Mouse (Mus musculus) midbrain, embryonic 16.5 days (tissue): ENCODE measurements around the gene Coa6. TPM values are rescaled to one million over a fixed set of nuclear protein-coding genes. Genes with fewer than 3 reads are reported as not detected.
A peak's percentile ranks its signal among the peaks of the same experiment; 100 is the strongest.

Source experiments
- ATAC-seq: fragments of 200-750 bp; cut with Nextera tagmentation; 2 replicates; pipeline ENCODE4 v1.8.0; 2017; ENCODE audit warnings: moderate TSS enrichment
- H3K27ac ChIP-seq: fragments of 300-500 bp; sonication (generic); 2 replicates; pipeline ENCODE4 v1.5.1; 2014; ENCODE audit warnings: mild to moderate bottlenecking, low read length, mixed read lengths
- H3K27me3 ChIP-seq: fragments of 300-500 bp; sonication (generic); 2 replicates; pipeline ENCODE4 v1.6.1; 2014; ENCODE audit warnings: low read depth, low read length, mixed read lengths; ENCODE audit not compliant: control insufficient read depth, insufficient read depth
- H3K36me3 ChIP-seq: fragments of 300-500 bp; sonication (generic); 2 replicates; pipeline ENCODE4 v1.6.1; 2014; ENCODE audit warnings: mild to moderate bottlenecking, low read length, moderate library complexity, mixed read lengths; ENCODE audit not compliant: control insufficient read depth, insufficient read depth
- H3K4me1 ChIP-seq: fragments of 300-500 bp; sonication (generic); 2 replicates; pipeline ENCODE4 v1.6.1; 2014; ENCODE audit warnings: mild to moderate bottlenecking, low read length, mixed read lengths; ENCODE audit not compliant: control insufficient read depth, insufficient read depth
- H3K4me2 ChIP-seq: fragments of 300-500 bp; sonication (generic); 2 replicates; pipeline ENCODE4 v1.6.1; 2014; ENCODE audit warnings: mild to moderate bottlenecking, low read length, mixed read lengths
- H3K4me3 ChIP-seq: fragments of 300-500 bp; sonication (generic); 2 replicates; pipeline ENCODE4 v1.5.1; 2014; ENCODE audit warnings: low read depth, mild to moderate bottlenecking, low read length, moderate library complexity, mixed read lengths
- H3K9ac ChIP-seq: fragments of 300-500 bp; sonication (generic); 2 replicates; pipeline ENCODE4 v1.6.1; 2014; ENCODE audit warnings: low read depth, low read length, mixed read lengths
- H3K9me3 ChIP-seq: fragments of 300-500 bp; sonication (generic); replicated peaks from 2 replicates; pipeline ENCODE4 v1.6.1; 2014; ENCODE audit warnings: mild to moderate bottlenecking, low read length, mixed read lengths; ENCODE audit not compliant: control insufficient read depth, poor library complexity, severe bottlenecking
- WGBS: fragments of 180-500 bp; shearing (Covaris S2); extraction: QIAGEN DNeasy Blood & Tissue Kit; methylation state at CpG from one replicate; pipeline ENCODE4 v1.1.7; 2014; 5-methylcytosine and 5-hydroxymethylcytosine counted together
- polyA plus RNA-seq: library from polyadenylated mRNA; unstranded; fragments of >200 nt; fragmentation: Nextera tagmentation; extraction: Ambion mirVana; gene quantifications from 2 replicates; pipeline ENCODE4 v1.2.1, GENCODE M21; 2015

The Coa6 gene
- 40.8 and 41.0 TPM in 2 replicates for polyA plus RNA-seq

GRCm38 (mm10) chr8:126422174-126422919 lies at the start of gene Coa6:
TSS of gene Coa6 (plus strand) at chr8:126422515.
- H3K27me3 ChIP-seq = no peaks in the 10 kb centered on the region
- peaks cover 11% of the 10 kb centered on the region; the same call in 1 of the 2 replicates for H3K4me1 ChIP-seq
- peak within 1 kb of the TSS; percentile 81 for H3K4me3 ChIP-seq
- H3K36me3 ChIP-seq = peaks cover 11% of the 10 kb centered on the region
- WGBS = under 1% methylated on average over 61 of the region's 61 CpGs
- peak; percentile 98 for ATAC-seq
- H3K4me2 ChIP-seq = peak within 1 kb of the TSS; percentile 67
- H3K9me3 ChIP-seq = no peaks in the 10 kb centered on the region
- peak within 1 kb of the TSS; percentile 85 for H3K9ac ChIP-seq
- H3K27ac ChIP-seq = peak within 1 kb of the TSS; percentile 81

- 87% methylated on average over 6 of the region's 6 CpGs for WGBS
- Histone ChIP-seq H3K4me1 (no peaks in the 10 kb centered on the region), H3K9ac (no peak overlapping the region), H3K36me3 (no peaks in the 10 kb centered on the region), H3K27ac (no peak overlapping the region), H3K27me3 (no peaks in the 10 kb centered on the region), H3K4me2 (no peak overlapping the region), H3K4me3 (no peak overlapping the region), H3K9me3 (no peaks in the 10 kb centered on the region)
- no peak for ATAC-seq
Measured at GRCm38 (mm10) chr8:126379580-126379979, 42.7 kb upstream of the Coa6 start.

GRCm38 (mm10) chr8:126380141-126380540 lies 42.2 kb upstream of the Coa6 start:
- ATAC-seq = no peak
- H3K4me1 ChIP-seq = no peaks in the 10 kb centered on the region
- WGBS = 42% methylated on average over 2 of the region's 2 CpGs

GRCm38 (mm10) chr8:126381299-126381698 lies 41.0 kb upstream of the Coa6 start:
- no peak overlapping the region for H3K4me2 ChIP-seq
- H3K27ac ChIP-seq = no peak overlapping the region
- H3K36me3 ChIP-seq = no peaks in the 10 kb centered on the region

More at GRCm38 (mm10) chr8:126380141-126380540, 42.2 kb upstream of the Coa6 start:
- no peak overlapping the region for H3K9ac ChIP-seq
- H3K27me3 ChIP-seq = no peaks in the 10 kb centered on the region
- H3K36me3 ChIP-seq = no peaks in the 10 kb centered on the region
- H3K4me2 ChIP-seq = no peak overlapping the region
- H3K4me3 ChIP-seq = no peak overlapping the region
- H3K9me3 ChIP-seq = no peaks in the 10 kb centered on the region
- no peak overlapping the region for H3K27ac ChIP-seq

GRCm38 (mm10) chr8:126382216-126382615 lies 40.1 kb upstream of the Coa6 start:
- Histone ChIP-seq H3K27ac (no peak overlapping the region), H3K9me3 (no peaks in the 10 kb centered on the region), H3K36me3 (no peaks in the 10 kb centered on the region), H3K4me3 (no peak overlapping the region), H3K27me3 (no peaks in the 10 kb centered on the region), H3K4me2 (no peak overlapping the region), H3K4me1 (no peaks in the 10 kb centered on the region), H3K9ac (no peak overlapping the region)
- no peak for ATAC-seq
- WGBS = 44% methylated on average over 14 of the region's 14 CpGs

More at GRCm38 (mm10) chr8:126381299-126381698, 41.0 kb upstream of the Coa6 start:
- ATAC-seq = no peak
- Histone ChIP-seq H3K27me3 (no peaks in the 10 kb centered on the region), H3K4me3 (no peak overlapping the region), H3K4me1 (no peaks in the 10 kb centered on the region), H3K9me3 (no peaks in the 10 kb centered on the region), H3K9ac (no peak overlapping the region)
- 82% methylated on average over 7 of the region's 7 CpGs for WGBS

GRCm38 (mm10) chr8:126382749-126383148 lies 39.6 kb upstream of the Coa6 start:
- Histone ChIP-seq H3K27ac (no peak overlapping the region), H3K4me1 (no peaks in the 10 kb centered on the region), H3K4me2 (no peak overlapping the region), H3K27me3 (no peaks in the 10 kb centered on the region), H3K9me3 (no peaks in the 10 kb centered on the region), H3K36me3 (no peaks in the 10 kb centered on the region), H3K9ac (no peak overlapping the region), H3K4me3 (no peak overlapping the region)
- 68% methylated on average over 5 of the region's 5 CpGs for whole genome bisulfite sequencing
- no peak for ATAC-seq

- H3K4me2 ChIP-seq = no peak overlapping the region
- WGBS = 88% methylated on average over 4 of the region's 4 CpGs
- no peak overlapping the region for H3K9ac ChIP-seq
- H3K4me3 ChIP-seq = no peak overlapping the region
- H3K4me1 ChIP-seq = no peaks in the 10 kb centered on the region
- no peak overlapping the region for H3K27ac ChIP-seq
- no peaks in the 10 kb centered on the region for H3K36me3 ChIP-seq
- H3K9me3 ChIP-seq = no peaks in the 10 kb centered on the region
- ATAC-seq = no peak
- H3K27me3 ChIP-seq = no peaks in the 10 kb centered on the region
Measured at GRCm38 (mm10) chr8:126387566-126387965, 34.7 kb upstream of the Coa6 start.

- Histone ChIP-seq H3K36me3 (no peaks in the 10 kb centered on the region), H3K4me2 (no peak overlapping the region), H3K4me3 (no peak overlapping the region), H3K4me1 (peaks cover 6% of the 10 kb centered on the region), H3K9me3 (no peaks in the 10 kb centered on the region), H3K27ac (no peak overlapping the region; the same call in 1 of the 2 replicates), H3K27me3 (no peaks in the 10 kb centered on the region), H3K9ac (no peak overlapping the region)
- ATAC-seq = no peak
- WGBS = 62% methylated on average over 2 of the region's 2 CpGs
Measured at GRCm38 (mm10) chr8:126391541-126391940, 30.8 kb upstream of the Coa6 start.

- 66% methylated on average over 9 of the region's 9 CpGs for WGBS
- Histone ChIP-seq H3K9me3 (no peaks in the 10 kb centered on the region), H3K4me1 (peaks cover 6% of the 10 kb centered on the region)
Measured at GRCm38 (mm10) chr8:126395386-126395785, 26.9 kb upstream of the Coa6 start.

More at GRCm38 (mm10) chr8:126395386-126395785, 26.9 kb upstream of the Coa6 start:
- Histone ChIP-seq H3K4me2 (no peak overlapping the region), H3K27me3 (no peaks in the 10 kb centered on the region), H3K4me3 (no peak overlapping the region), H3K9ac (no peak overlapping the region), H3K36me3 (no peaks in the 10 kb centered on the region), H3K27ac (no peak overlapping the region)
- no peak for ATAC-seq
